In genomic region chr5:67794129-67794800, GRCm38 (mm10) we compare ENCODE assay signal across 18 mouse cellular contexts. TPM values are rescaled to one million over a fixed set of nuclear protein-coding genes. Genes with fewer than 3 reads are reported as not detected.
DNase-seq lines count a peak whose midpoint lies in the region; ATAC-seq and TF ChIP-seq lines count a peak whose summit lies in the region.
"Had no signal": no experiment of that assay in that cellular context is flagged by ENCODE, and none has a peak within 500 bp of the region (broad histone marks: within the 10 kb centered on the region; RNA-seq: fewer than 3 reads in every experiment).

No protein-coding gene starts in this region.

- DNase-seq in frontal cortex, postnatal 25 days (ENCODE audit: low spot score in 2 of 2), result no peak
- no peak for DNase-seq in layer of hippocampus, adult 2 months (ENCODE audit: low spot score in 2 of 2)
- no peak for DNase-seq in layer of hippocampus, postnatal 25 days (ENCODE audit: extremely low spot score in 1 of 2, low spot score in 1 of 2)
- DNase-seq in A20 (ENCODE audit: low read depth, low spot score), result peak; percentile 29
- DNase-seq in heart, postnatal 0 days (ENCODE audit: low spot score), result peak; percentile 67
- DNase-seq in Muller cell, postnatal 12 days (ENCODE audit: inconsistent ontology term), result no peak
- DNase-seq in adrenal gland, postnatal 4 days (ENCODE audit: low spot score in 2 of 2), result no peak
- DNase-seq: adrenal gland, postnatal 10 days; cerebellum, postnatal 36 days; lung, postnatal 4 days had no signal

- H3K9me3 ChIP-seq in heart, postnatal 0 days (replicated peaks; ENCODE audit: control insufficient read depth, low read length), result no peaks in the 10 kb centered on the region
- H3K9me3 ChIP-seq: embryonic facial prominence, embryonic 15.5 days; G1E; hindbrain, embryonic 10.5 days had no signal

- H3K4me1 ChIP-seq in heart, postnatal 0 days (ENCODE audit: control insufficient read depth, insufficient read depth), result peaks cover 22% of the 10 kb centered on the region

- H3K27me3 ChIP-seq in heart, postnatal 0 days (ENCODE audit: control insufficient read depth, insufficient read depth, low read length), result no peaks in the 10 kb centered on the region
- H3K27me3 ChIP-seq: embryonic facial prominence, embryonic 15.5 days had no signal

- H3K9ac ChIP-seq in heart, postnatal 0 days (replicated peaks; ENCODE audit: low read depth, low read length), result no peak overlapping the region
- H3K9ac ChIP-seq: embryonic facial prominence, embryonic 15.5 days had no signal

- peak overlapping the region; percentile 44 for H3K27ac ChIP-seq in layer of hippocampus, adult 2 months
- no peak overlapping the region for H3K27ac ChIP-seq in heart, postnatal 0 days (ENCODE audit: low read depth)
- H3K27ac ChIP-seq: embryonic facial prominence, embryonic 15.5 days; hindbrain, embryonic 10.5 days had no signal

- TF ChIP-seq CTCF in layer of hippocampus, adult 2 months (conservative IDR thresholded peaks at IDR 0.05), result no peak
- no peak for TF ChIP-seq CTCF in heart, postnatal 0 days (IDR thresholded peaks at IDR 0.05; ENCODE audit: low read depth)

- H3K4me2 ChIP-seq in heart, postnatal 0 days (ENCODE audit: low read depth, low read length), result no peak overlapping the region
- H3K4me2 ChIP-seq: embryonic facial prominence, embryonic 15.5 days had no signal

- WGBS in heart, postnatal 0 days, result 25% methylated on average over 10 of the region's 10 CpGs

- peak; percentile 82 for ATAC-seq in frontal cortex, adult (ENCODE audit: low TSS enrichment)
- ATAC-seq in heart, postnatal 0 days (ENCODE audit: insufficient read depth, low read depth), result peak; percentile 77
- ATAC-seq: forebrain, embryonic 14.5 days; inflammation-experienced regulatory T-cells, adult 6 months; midbrain, embryonic 16.5 days had no signal

- no peak for TF ChIP-seq EP300 in heart, postnatal 0 days (IDR thresholded peaks at IDR 0.05; ENCODE audit: low read depth)

- no peak overlapping the region for H3K4me3 ChIP-seq in layer of hippocampus, adult 2 months
- H3K4me3 ChIP-seq in heart, postnatal 0 days (ENCODE audit: low read depth, low read length), result no peak overlapping the region
- H3K4me3 ChIP-seq: embryonic facial prominence, embryonic 15.5 days; hindbrain, embryonic 10.5 days had no signal

- no peaks in the 10 kb centered on the region for H3K36me3 ChIP-seq in heart, postnatal 0 days (replicated peaks; ENCODE audit: control insufficient read depth, insufficient read depth, low read length)
- H3K36me3 ChIP-seq: embryonic facial prominence, embryonic 15.5 days; hindbrain, embryonic 10.5 days had no signal

RNA-seq across cellular contexts. Expression of gene Atp8a1, which starts 53.0 kb away (rescaled TPM):
- total RNA-seq in layer of hippocampus, adult 2 months (2021), result 100 to 1,000 TPM; 175 to 184 TPM
- 100 to 1,000 TPM; 162 to 182 TPM for total RNA-seq in layer of hippocampus, postnatal 25 days (2021)
- 17.0 and 34.2 TPM in 2 replicates for total RNA-seq in heart, postnatal 0 days (2014; rRNA removed; ENCODE audit: low replicate concordance)
- polyA plus RNA-seq in heart, postnatal 0 days (2015; fragmentation: Nextera tagmentation; extraction: Ambion mirVana), result 5.8 and 7.5 TPM in 2 replicates
- total RNA-seq in adrenal gland, postnatal 4 days (2021), result 10 to 100 TPM; 21.8 to 22.4 TPM
- polyA plus RNA-seq: C2C12 had no signal

Comparison
In these comparisons a context has a peak if more than half of its experiments do, and no peak if none do; other contexts are left out.
1. DNase-seq: peak in A20 (single experiment) and heart, postnatal 0 days (single experiment); none in frontal cortex, postnatal 25 days (0 of 2), layer of hippocampus, adult 2 months (0 of 2), layer of hippocampus, postnatal 25 days (0 of 2), Muller cell, postnatal 12 days (single experiment) and adrenal gland, postnatal 4 days (0 of 2).